Mouse (Mus musculus) ES-E14 (cell line): ENCODE results near the gene Gng3. TPM values are rescaled to one million over a fixed set of nuclear protein-coding genes. Genes with fewer than 3 reads are reported as not detected.
A peak's percentile ranks its signal among the peaks of the same experiment; 100 is the strongest.

Source experiments
- DNase-seq: peaks from one replicate; pipeline ENCODE4 v3.0.0-alpha.2; 2013; ENCODE audit warnings: low read depth, low spot score
- H3K27ac ChIP-seq: 2 replicates; pipeline ENCODE4 v1.5.1; 2012; ENCODE audit warnings: low read depth, mild to moderate bottlenecking, low read length, moderate library complexity, mixed read lengths; ENCODE audit not compliant: poor library complexity, insufficient read depth, severe bottlenecking
- H3K36me3 ChIP-seq: 2 replicates; pipeline ENCODE4 v1.6.1; 2012; ENCODE audit warnings: mild to moderate bottlenecking, low read length, moderate library complexity, mixed read lengths; ENCODE audit not compliant: control insufficient read depth, poor library complexity, insufficient read depth, severe bottlenecking
- H3K4me1 ChIP-seq, 2 experiments: fragments of 150-350 bp in 1 of 2; sonication (generic) in 1 of 2; 2 replicates each; pipeline ENCODE4 v1.6.1; 2012; ENCODE audit warnings: low read length in 2 of 2, mild to moderate bottlenecking in 1 of 2, mixed read lengths in 1 of 2; ENCODE audit not compliant: control insufficient read depth in 2 of 2, insufficient read depth in 2 of 2, poor library complexity in 1 of 2
- H3K4me3 ChIP-seq, 2 experiments: fragments of 150-350 bp in 1 of 2; sonication (generic) in 1 of 2; 2 replicates each; pipeline ENCODE4 v1.5.1; 2012; ENCODE audit warnings: low read length in 2 of 2, low read depth in 1 of 2, mild to moderate bottlenecking in 1 of 2, mixed read lengths in 1 of 2; ENCODE audit not compliant: insufficient read depth in 1 of 2, poor library complexity in 1 of 2, severe bottlenecking in 1 of 2
- H3K9ac ChIP-seq: 2 replicates; pipeline ENCODE4 v1.6.1; 2012; ENCODE audit warnings: low read depth, mild to moderate bottlenecking, low read length, mixed read lengths; ENCODE audit not compliant: poor library complexity, insufficient read depth, severe bottlenecking
- H3K9me3 ChIP-seq: fragments of 150-350 bp; sonication (generic); 2 replicates; pipeline ENCODE4 v1.6.1; 2012; ENCODE audit warnings: low read depth, mild to moderate bottlenecking, low read length; ENCODE audit not compliant: control insufficient read depth, insufficient read depth
- CHD2 ChIP-seq: IDR thresholded peaks from 2 replicates; pipeline ENCODE4 v1.6.1; 2014; ENCODE audit warnings: mild to moderate bottlenecking, low read depth, low read length, inconsistent platforms
- HCFC1 ChIP-seq: IDR thresholded peaks from 2 replicates; pipeline ENCODE4 v1.6.1; 2012; ENCODE audit warnings: low read length, inconsistent platforms, borderline replicate concordance; ENCODE audit not compliant: insufficient read depth
- MAFK ChIP-seq: IDR thresholded peaks from 2 replicates; pipeline ENCODE4 v1.6.1; 2014; ENCODE audit warnings: mild to moderate bottlenecking, low read depth, low read length, inconsistent platforms; ENCODE audit not compliant: insufficient read depth
- ZC3H11A ChIP-seq: IDR thresholded peaks from 2 replicates; pipeline ENCODE4 v1.6.1; 2012; ENCODE audit warnings: low read depth, mild to moderate bottlenecking, inconsistent platforms, low read length, borderline replicate concordance
- ZNF384 ChIP-seq: IDR thresholded peaks from 2 replicates; pipeline ENCODE4 v1.6.1; 2012; ENCODE audit warnings: low read depth, low read length, inconsistent platforms
- in situ Hi-C, 2 experiments: fragments of 600-800 bp; cut with MboI; formaldehyde crosslinking; loops; one replicate each; pipeline ENCODE4 v1.15.1; 2025; ENCODE audit warnings: low sequenced_read_pairs in 2 of 2, inconsistent platforms in 1 of 2; ENCODE audit not compliant: unreplicated experiment in 2 of 2
- total RNA-seq: library from RNA; depleted of rRNA; stranded (reverse); fragments of 300-350 nt; gene quantifications from 2 replicates; pipeline ENCODE4 v1.2.3, GENCODE M21; 2012; rRNA removed

Gene Gng3
- total RNA-seq, 1 experiment = 4.5 TPM

DNA sequence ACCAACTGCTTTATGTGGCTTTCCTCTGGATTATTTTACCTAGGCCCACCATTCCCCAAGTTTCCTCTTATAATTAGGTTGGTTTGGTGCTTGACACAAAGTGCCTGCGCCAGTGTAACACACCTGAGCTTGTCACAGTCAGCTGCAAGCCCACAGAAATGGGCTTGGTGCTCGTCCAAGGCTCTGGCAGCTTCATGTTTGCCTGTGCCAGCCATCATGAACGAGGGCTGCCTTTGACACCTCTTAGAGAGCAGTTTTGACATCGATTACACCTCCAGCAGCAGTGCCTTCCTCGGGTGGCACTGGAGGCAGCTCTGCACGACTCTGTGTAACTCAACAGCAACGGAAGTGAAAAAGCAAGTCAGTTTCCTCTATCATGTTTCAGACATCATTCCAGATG, 48.8 kb downstream of the Gng3 start:
- Histone ChIP-seq H3K4me1 (peaks cover 0 to 7% of the 10 kb centered on the region in 2 experiments; a peak in 3 of 4 replicates), H3K4me3 (no peak overlapping the region), H3K36me3 (peaks cover 13% of the 10 kb centered on the region), H3K9me3 (no peaks in the 10 kb centered on the region), H3K27ac (no peak overlapping the region), H3K9ac (no peak overlapping the region)
- DNase-seq = no peak
- TF ChIP-seq CHD2 (no peak), HCFC1 (no peak), MAFK (no peak), ZC3H11A (no peak)
- in situ Hi-C loops = no loop called here

DNA sequence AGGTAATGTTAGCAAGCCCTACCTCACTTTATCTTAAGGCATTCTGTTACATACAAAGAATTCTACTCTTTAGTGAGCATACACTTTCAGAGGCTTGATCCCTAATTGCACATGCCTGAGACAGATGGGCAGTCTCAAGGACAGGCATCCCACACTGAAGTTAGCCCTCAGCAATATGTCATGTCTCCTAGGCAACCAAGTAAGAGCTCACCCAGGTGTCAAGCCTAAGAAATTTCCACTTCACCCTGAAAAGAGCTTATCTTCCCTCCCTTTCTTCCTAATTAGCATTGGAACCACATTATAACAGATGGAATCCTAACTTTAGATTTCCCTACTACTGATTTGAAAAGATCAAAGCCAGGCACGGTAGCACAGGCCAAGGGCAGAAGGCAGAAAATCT, 49.8 kb downstream of the Gng3 start:
- TF ChIP-seq ZC3H11A = no peak
- TF ChIP-seq CHD2 = no peak
- TF ChIP-seq ZNF384 = no peak
- TF ChIP-seq MAFK = no peak
- no peak for TF ChIP-seq HCFC1
- H3K4me1 ChIP-seq = peaks cover 0 to 8% of the 10 kb centered on the region in 2 experiments; a peak in 3 of 4 replicates
- H3K4me3 ChIP-seq = no peak overlapping the region
- no peak overlapping the region for H3K9ac ChIP-seq
- in situ Hi-C loops = no loop called here
- DNase-seq = no peak
- H3K9me3 ChIP-seq = no peaks in the 10 kb centered on the region
- H3K36me3 ChIP-seq = peaks cover 12% of the 10 kb centered on the region
- no peak overlapping the region for H3K27ac ChIP-seq

DNA sequence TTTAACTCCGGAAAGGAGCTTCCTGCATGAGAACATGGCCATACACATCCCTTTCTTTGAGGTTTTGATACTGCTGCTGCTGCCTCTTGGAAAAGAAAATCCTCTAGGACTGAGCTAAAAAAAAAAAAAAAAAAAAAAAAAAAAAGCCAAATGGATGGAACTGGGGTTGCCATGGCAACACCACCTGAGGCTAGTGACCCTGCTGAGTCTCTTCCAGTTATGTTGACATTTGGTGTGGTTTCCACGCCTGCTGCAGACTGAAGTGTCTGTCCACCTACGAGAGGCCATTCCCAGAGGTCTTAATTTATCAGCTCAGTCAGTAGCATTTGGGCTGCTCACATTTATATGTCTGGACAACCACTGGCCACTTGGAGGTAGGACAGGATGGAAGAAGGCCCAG, 50.5 kb downstream of the Gng3 start:
- TF ChIP-seq MAFK (no peak), ZNF384 (peak; percentile 95)
- Histone ChIP-seq H3K4me3 (no peak overlapping the region), H3K9ac (no peak overlapping the region), H3K4me1 (peaks cover 0 to 8% of the 10 kb centered on the region in 2 experiments; a peak in 3 of 4 replicates), H3K36me3 (peaks cover 10% of the 10 kb centered on the region), H3K9me3 (no peaks in the 10 kb centered on the region), H3K27ac (no peak overlapping the region)
- in situ Hi-C loops = no loop called here
- no peak for DNase-seq

Other genes with a start within 250 kb of the Gng3 start
- not detected in 2 replicates for gene Slc22a8, start 247.9 kb downstream of the Gng3 start, total RNA-seq
- not detected in 2 replicates for gene Slc22a6, start 221.2 kb downstream of the Gng3 start, total RNA-seq
- 0.04 and 0.11 TPM in 2 replicates for gene Chrm1, start 175.4 kb downstream of the Gng3 start, total RNA-seq
- gene Slc3a2, start 115.8 kb downstream of the Gng3 start, total RNA-seq = 354 and 566 TPM in 2 replicates
- gene Wdr74, start 103.4 kb downstream of the Gng3 start, total RNA-seq = 173 and 180 TPM in 2 replicates
- 8.5 and 8.9 TPM in 2 replicates for gene 1700092M07Rik, start 98.5 kb downstream of the Gng3 start, total RNA-seq
- 66.3 and 73.2 TPM in 2 replicates for gene Stx5a, start 97.8 kb downstream of the Gng3 start, total RNA-seq
- gene Nxf1, start 82.1 kb downstream of the Gng3 start, total RNA-seq = 99.5 and 101 TPM in 2 replicates
- 77.3 and 125 TPM in 2 replicates for gene Tmem223, start 68.2 kb downstream of the Gng3 start, total RNA-seq
- 45.9 and 51.2 TPM in 2 replicates for gene Tmem179b, start 64.7 kb downstream of the Gng3 start, total RNA-seq
- gene Taf6l, start 52.8 kb downstream of the Gng3 start, total RNA-seq = 28.6 and 29.4 TPM in 2 replicates
- gene Polr2g, start 40.6 kb downstream of the Gng3 start, total RNA-seq = 113 and 144 TPM in 2 replicates
- gene Zbtb3, start 36.6 kb downstream of the Gng3 start, total RNA-seq = 3.4 TPM in 2 replicates
- gene Ttc9c, start 19.9 kb downstream of the Gng3 start, total RNA-seq = 42.6 and 47.5 TPM in 2 replicates
- 37.5 and 48.5 TPM in 2 replicates for gene Hnrnpul2, start 19.2 kb downstream of the Gng3 start, total RNA-seq
- gene AC129217.1, start 9.4 kb downstream of the Gng3 start, total RNA-seq = 1.4 and 2.7 TPM in 2 replicates
- gene Bscl2, start 1.7 kb downstream of the Gng3 start, total RNA-seq = 62.6 and 79.6 TPM in 2 replicates
- 1.3 and 2.4 TPM in 2 replicates for gene Lrrn4cl, start 11.6 kb upstream of the Gng3 start, total RNA-seq
- 207 and 220 TPM in 2 replicates for gene Ubxn1, start 32.3 kb upstream of the Gng3 start, total RNA-seq
- 75.3 and 83.4 TPM in 2 replicates for gene Uqcc3, start 41.7 kb upstream of the Gng3 start, total RNA-seq
- 11.0 and 14.3 TPM in 2 replicates for gene Lbhd1, start 44.5 kb upstream of the Gng3 start, total RNA-seq
- gene Gm49403, start 44.7 kb upstream of the Gng3 start, total RNA-seq = not detected in 2 replicates
- gene 1810009A15Rik, start 49.7 kb upstream of the Gng3 start, total RNA-seq = 146 and 214 TPM in 2 replicates
- not detected in 2 replicates for gene Gm49416, start 49.7 kb upstream of the Gng3 start, total RNA-seq
- 54.0 and 59.3 TPM in 2 replicates for gene Ints5, start 53.8 kb upstream of the Gng3 start, total RNA-seq
- 321 and 436 TPM in 2 replicates for gene Ganab, start 58.9 kb upstream of the Gng3 start, total RNA-seq
- 30.4 and 36.8 TPM in 2 replicates for gene B3gat3, start 81.2 kb upstream of the Gng3 start, total RNA-seq
- 3.6 and 4.0 TPM in 2 replicates for gene Rom1, start 90.2 kb upstream of the Gng3 start, total RNA-seq
- 20.6 and 22.2 TPM in 2 replicates for gene Eml3, start 90.4 kb upstream of the Gng3 start, total RNA-seq
- gene Mta2, start 102.7 kb upstream of the Gng3 start, total RNA-seq = 89.8 and 92.9 TPM in 2 replicates
- gene Tut1, start 114.7 kb upstream of the Gng3 start, total RNA-seq = 42.6 and 49.6 TPM in 2 replicates
- gene Eef1g, start 127.8 kb upstream of the Gng3 start, total RNA-seq = 1,417 and 1,811 TPM in 2 replicates
- gene Ahnak, start 150.1 kb upstream of the Gng3 start, total RNA-seq = 102 and 155 TPM in 2 replicates
- not detected in 2 replicates for gene Scgb1a1, start 248.8 kb upstream of the Gng3 start, total RNA-seq